Mouse (Mus musculus) embryonic facial prominence, embryonic 11.5 days (tissue): ENCODE measurements at regions not wholly inside any gene's neighbourhood (a gene's known extent, or its start where the extent isn't known, plus 50 kb on each side); places are given as distances from the start of the nearest gene placed in this dataset.

Experiments used
- ATAC-seq: fragments of 200-750 bp; cut with Nextera tagmentation; replicated peaks from 2 replicates; pipeline ENCODE4 v1.8.0; 2017; ENCODE audit warnings: low read depth; ENCODE audit not compliant: insufficient number of reproducible peaks, low FRiP score, low TSS enrichment
- DNase-seq: peaks from one replicate; pipeline ENCODE4 v3.0.0-alpha.2; 2015; ENCODE audit warnings: low spot score
- H3K27ac ChIP-seq: fragments of 300-500 bp; sonication (generic); replicated peaks from 2 replicates; pipeline ENCODE4 v1.5.1; 2014; ENCODE audit warnings: mild to moderate bottlenecking, low read depth, low read length, control low read depth
- H3K27me3 ChIP-seq: fragments of 300-500 bp; sonication (generic); 2 replicates; pipeline ENCODE4 v1.6.1; 2014; ENCODE audit warnings: mild to moderate bottlenecking, low read length, moderate library complexity, mixed read lengths; ENCODE audit not compliant: control insufficient read depth, insufficient read depth
- H3K36me3 ChIP-seq: fragments of 300-500 bp; sonication (generic); replicated peaks from 2 replicates; pipeline ENCODE4 v1.6.1; 2014; ENCODE audit warnings: low read depth, mild to moderate bottlenecking, low read length, moderate library complexity, mixed read lengths; ENCODE audit not compliant: control insufficient read depth, insufficient read depth
- H3K4me1 ChIP-seq: fragments of 300-500 bp; sonication (generic); 2 replicates; pipeline ENCODE4 v1.6.1; 2014; ENCODE audit warnings: low read length, mixed read lengths; ENCODE audit not compliant: control insufficient read depth, insufficient read depth
- H3K4me2 ChIP-seq: fragments of 300-500 bp; sonication (generic); 2 replicates; pipeline ENCODE4 v1.6.1; 2014; ENCODE audit warnings: low read depth, mild to moderate bottlenecking, control low read depth, low read length, moderate library complexity
- H3K4me3 ChIP-seq: fragments of 300-500 bp; sonication (generic); 2 replicates; pipeline ENCODE4 v1.5.1; 2014; ENCODE audit warnings: low read depth, low read length, control low read depth
- H3K9ac ChIP-seq: fragments of 300-500 bp; sonication (generic); replicated peaks from 2 replicates; pipeline ENCODE4 v1.6.1; 2014; ENCODE audit warnings: mild to moderate bottlenecking, control low read depth, low read length
- H3K9me3 ChIP-seq: fragments of 300-500 bp; sonication (generic); replicated peaks from 2 replicates; pipeline ENCODE4 v1.6.1; 2016; ENCODE audit warnings: mild to moderate bottlenecking, low read length, inconsistent platforms, mixed read lengths; ENCODE audit not compliant: control insufficient read depth
- WGBS: fragments of 180-500 bp; shearing (Covaris S2); extraction: QIAGEN DNeasy Blood & Tissue Kit; methylation state at CpG from one replicate; pipeline ENCODE4 v1.1.7; 2014; 5-methylcytosine and 5-hydroxymethylcytosine counted together

GRCm38 (mm10) chr13:101605685-101606084 lies 162.3 kb downstream of the Pik3r1 start:
- Histone ChIP-seq H3K4me1 (no peaks in the 10 kb centered on the region), H3K27me3 (no peaks in the 10 kb centered on the region), H3K9me3 (no peaks in the 10 kb centered on the region), H3K36me3 (no peaks in the 10 kb centered on the region), H3K4me2 (no peak overlapping the region), H3K4me3 (no peak overlapping the region), H3K9ac (no peak overlapping the region), H3K27ac (no peak overlapping the region)
- 82% methylated on average over 4 of the region's 4 CpGs for WGBS
- DNase-seq (no peak), ATAC-seq (no peak)

GRCm38 (mm10) chr13:101605051-101605450 lies 163.0 kb downstream of the Pik3r1 start:
- Histone ChIP-seq H3K27ac (no peak overlapping the region), H3K36me3 (no peaks in the 10 kb centered on the region), H3K4me1 (no peaks in the 10 kb centered on the region), H3K27me3 (no peaks in the 10 kb centered on the region), H3K4me3 (no peak overlapping the region), H3K9me3 (no peaks in the 10 kb centered on the region), H3K4me2 (no peak overlapping the region), H3K9ac (no peak overlapping the region)
- 87% methylated on average over 4 of the region's 4 CpGs for WGBS
- DNase-seq (no peak), ATAC-seq (no peak)

- no peaks in the 10 kb centered on the region for H3K36me3 ChIP-seq
- ATAC-seq (no peak), DNase-seq (no peak)
- H3K27ac ChIP-seq: no peak overlapping the region
- H3K4me1 ChIP-seq: no peaks in the 10 kb centered on the region
- no peak overlapping the region for H3K4me2 ChIP-seq
- no peaks in the 10 kb centered on the region for H3K27me3 ChIP-seq
- WGBS: 84% methylated on average over 7 of the region's 7 CpGs
- H3K9me3 ChIP-seq: no peaks in the 10 kb centered on the region
- no peak overlapping the region for H3K9ac ChIP-seq
- no peak overlapping the region for H3K4me3 ChIP-seq
These were observed 169.9 kb downstream of the Pik3r1 start for GRCm38 (mm10) chr13:101598126-101598485.

GRCm38 (mm10) chr13:101597243-101598125 lies 170.5 kb downstream of the Pik3r1 start:
- Histone ChIP-seq H3K9me3 (no peaks in the 10 kb centered on the region), H3K27ac (no peak overlapping the region), H3K36me3 (no peaks in the 10 kb centered on the region), H3K4me3 (no peak overlapping the region), H3K27me3 (no peaks in the 10 kb centered on the region), H3K4me1 (no peaks in the 10 kb centered on the region), H3K4me2 (no peak overlapping the region), H3K9ac (no peak overlapping the region)
- ATAC-seq: no peak
- DNase-seq: no peak
- 83% methylated on average over 14 of the region's 14 CpGs for WGBS

GRCm38 (mm10) chr13:101594511-101595175 lies 173.4 kb downstream of the Pik3r1 start:
- H3K27ac ChIP-seq: no peak overlapping the region
- no peaks in the 10 kb centered on the region for H3K9me3 ChIP-seq
- 83% methylated on average over 11 of the region's 11 CpGs for WGBS
- no peak overlapping the region for H3K4me3 ChIP-seq
- H3K4me2 ChIP-seq: no peak overlapping the region
- no peaks in the 10 kb centered on the region for H3K4me1 ChIP-seq
- no peaks in the 10 kb centered on the region for H3K27me3 ChIP-seq
- H3K9ac ChIP-seq: no peak overlapping the region
- no peak for ATAC-seq
- H3K36me3 ChIP-seq: no peaks in the 10 kb centered on the region
- no peak for DNase-seq

DNA sequence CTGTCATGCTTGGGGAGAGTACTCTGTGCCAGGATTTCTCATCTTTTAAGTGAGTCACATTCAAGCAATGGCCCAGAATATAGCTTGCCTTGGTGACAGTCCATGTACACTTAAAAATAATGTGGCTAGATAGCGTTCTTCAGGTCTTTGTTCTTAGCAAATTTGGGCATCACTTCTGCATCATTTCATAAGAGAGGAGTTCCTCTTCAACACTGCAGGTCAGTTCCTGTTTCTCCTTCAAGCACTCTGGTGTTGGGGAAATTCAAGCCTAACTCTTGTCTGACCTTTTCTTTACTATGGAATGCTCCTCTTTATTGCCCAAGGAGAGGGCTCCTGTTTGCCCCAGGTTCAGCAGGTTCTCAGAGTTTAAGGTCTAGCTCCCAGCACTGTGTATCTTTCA lies 175.7 kb downstream of the Pik3r1 start:
- 89% methylated on average over 1 of the region's 1 CpGs for WGBS
- DNase-seq (no peak), ATAC-seq (no peak)
- no peaks in the 10 kb centered on the region for H3K36me3 ChIP-seq
- H3K27me3 ChIP-seq: no peaks in the 10 kb centered on the region
- no peak overlapping the region for H3K9ac ChIP-seq
- no peak overlapping the region for H3K4me2 ChIP-seq
- no peaks in the 10 kb centered on the region for H3K9me3 ChIP-seq
- H3K4me1 ChIP-seq: no peaks in the 10 kb centered on the region
- no peak overlapping the region for H3K27ac ChIP-seq
- H3K4me3 ChIP-seq: no peak overlapping the region

GRCm38 (mm10) chr13:101588905-101589304 lies 179.1 kb downstream of the Pik3r1 start:
- no peak overlapping the region for H3K4me3 ChIP-seq
- H3K36me3 ChIP-seq: no peaks in the 10 kb centered on the region
- ATAC-seq: no peak
- no peaks in the 10 kb centered on the region for H3K27me3 ChIP-seq
- no peak overlapping the region for H3K27ac ChIP-seq
- no peaks in the 10 kb centered on the region for H3K4me1 ChIP-seq
- no peak overlapping the region for H3K4me2 ChIP-seq
- no peak overlapping the region for H3K9ac ChIP-seq
- no peak for DNase-seq
- H3K9me3 ChIP-seq: no peaks in the 10 kb centered on the region
- 80% methylated on average over 8 of the region's 8 CpGs for WGBS

DNA sequence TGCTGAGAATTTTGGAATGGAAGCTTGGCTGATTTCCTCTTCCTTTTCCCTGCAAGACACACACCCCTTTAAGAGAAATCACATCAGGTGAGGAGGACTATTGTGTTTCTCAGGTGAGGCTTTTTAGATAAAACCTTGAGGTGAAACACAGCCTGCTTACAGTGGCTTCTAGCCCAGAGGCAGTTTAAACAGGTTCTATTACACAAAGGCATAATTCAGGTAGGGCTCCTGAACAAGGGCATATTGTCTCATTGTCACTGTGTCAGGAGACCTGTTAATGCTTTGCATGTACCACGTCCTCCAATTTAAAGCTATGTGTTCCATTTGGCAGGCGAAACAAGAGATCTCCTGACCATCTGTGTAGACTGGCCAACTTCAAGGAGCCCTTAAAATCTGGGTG lies 181.2 kb downstream of the Pik3r1 start:
- WGBS: 82% methylated on average over 2 of the region's 2 CpGs
- no peak for ATAC-seq

More for the DNA sequence above, 181.2 kb downstream of the Pik3r1 start:
- Histone ChIP-seq H3K9ac (no peak overlapping the region), H3K4me1 (no peaks in the 10 kb centered on the region), H3K27ac (no peak overlapping the region), H3K4me2 (no peak overlapping the region), H3K27me3 (no peaks in the 10 kb centered on the region), H3K9me3 (no peaks in the 10 kb centered on the region), H3K36me3 (no peaks in the 10 kb centered on the region), H3K4me3 (no peak overlapping the region)
- no peak for DNase-seq
